Mouse (Mus musculus) heart, embryonic 11.5 days (tissue): Measurements from ENCODE around the gene Tmem128. TPM values are rescaled to one million over a fixed set of nuclear protein-coding genes. Genes with fewer than 3 reads are reported as not detected.

Experiments used
- ATAC-seq: fragments of 200-750 bp; cut with Nextera tagmentation; replicated peaks from 2 replicates; pipeline ENCODE4 v1.8.0; 2017; ENCODE audit warnings: moderate library complexity; ENCODE audit not compliant: insufficient number of reproducible peaks, low FRiP score, low TSS enrichment
- H3K27ac ChIP-seq: fragments of 300-500 bp; sonication (generic); 2 replicates; pipeline ENCODE4 v1.5.1; 2014; ENCODE audit warnings: mild to moderate bottlenecking, low read depth, low read length
- H3K27me3 ChIP-seq: fragments of 300-500 bp; sonication (generic); 2 replicates; pipeline ENCODE4 v1.6.1; 2014; ENCODE audit warnings: mild to moderate bottlenecking, low read length, mixed read lengths; ENCODE audit not compliant: control insufficient read depth, insufficient read depth
- H3K36me3 ChIP-seq: fragments of 300-500 bp; sonication (generic); 2 replicates; pipeline ENCODE4 v1.6.1; 2014; ENCODE audit warnings: mild to moderate bottlenecking, low read length, moderate library complexity, mixed read lengths; ENCODE audit not compliant: control insufficient read depth, insufficient read depth
- H3K4me1 ChIP-seq: fragments of 300-500 bp; sonication (generic); 2 replicates; pipeline ENCODE4 v1.6.1; 2014; ENCODE audit warnings: low read length; ENCODE audit not compliant: control insufficient read depth, insufficient read depth
- H3K4me2 ChIP-seq: fragments of 300-500 bp; sonication (generic); 2 replicates; pipeline ENCODE4 v1.6.1; 2014; ENCODE audit warnings: mild to moderate bottlenecking, moderate library complexity
- H3K4me3 ChIP-seq: fragments of 300-500 bp; sonication (generic); 2 replicates; pipeline ENCODE4 v1.5.1; 2014; ENCODE audit warnings: low read depth, low read length
- H3K9ac ChIP-seq: fragments of 300-500 bp; sonication (generic); 2 replicates; pipeline ENCODE4 v1.6.1; 2014; ENCODE audit warnings: mild to moderate bottlenecking, low read depth, low read length, moderate library complexity
- H3K9me3 ChIP-seq: fragments of 300-500 bp; sonication (generic); replicated peaks from 2 replicates; pipeline ENCODE4 v1.6.1; 2016; ENCODE audit warnings: low read length; ENCODE audit not compliant: control insufficient read depth
- WGBS: fragments of 180-500 bp; shearing (Covaris S2); extraction: QIAGEN DNeasy Blood & Tissue Kit; methylation state at CpG from one replicate; pipeline ENCODE4 v1.1.7; 2014; ENCODE audit not compliant: insufficient replicate concordance; 5-methylcytosine and 5-hydroxymethylcytosine counted together
- polyA plus RNA-seq: library from polyadenylated mRNA; unstranded; fragments of >200 nt; fragmentation: Nextera tagmentation; extraction: Ambion mirVana; gene quantifications from 2 replicates; pipeline ENCODE4 v1.2.1, GENCODE M21; 2014

Gene Tmem128
- polyA plus RNA-seq: 50.7 and 51.3 TPM in 2 replicates

- Histone ChIP-seq H3K4me1 (0 out of 2 replicates have a peak, but pooled peaks cover 4% of the 10 kb centered on the region), H3K4me3 (peak within 1 kb of the TSS; percentile 87), H3K9ac (peak within 1 kb of the TSS; percentile 92), H3K27ac (peak within 1 kb of the TSS; percentile 91), H3K4me2 (peak within 1 kb of the TSS; percentile 79), H3K27me3 (0 out of 2 replicates have a peak, but pooled peaks cover 2% of the 10 kb centered on the region), H3K9me3 (no peaks in the 10 kb centered on the region), H3K36me3 (peaks cover 15% of the 10 kb centered on the region; the same call in 1 of the 2 replicates)
- ATAC-seq: peak; percentile 25
- under 1% methylated on average over 40 of the region's 40 CpGs for WGBS
Observed at GRCm38 (mm10) chr5:38260107-38260682, at the start of gene Tmem128. Gene Tmem128 (plus strand): TSS chr5:38260185.

GRCm38 (mm10) chr5:38211691-38212090, 48.3 kb upstream of the Tmem128 start:
- H3K4me2 ChIP-seq: no peak overlapping the region
- H3K4me1 ChIP-seq: no peaks in the 10 kb centered on the region
- ATAC-seq: no peak
- WGBS: 85% methylated on average over 8 of the region's 8 CpGs
- peaks cover 12% of the 10 kb centered on the region for H3K36me3 ChIP-seq
- no peaks in the 10 kb centered on the region for H3K27me3 ChIP-seq
- no peak overlapping the region for H3K27ac ChIP-seq
- H3K9ac ChIP-seq: no peak overlapping the region
- no peaks in the 10 kb centered on the region for H3K9me3 ChIP-seq
- no peak overlapping the region for H3K4me3 ChIP-seq

GRCm38 (mm10) chr5:38213009-38213408, 47.0 kb upstream of the Tmem128 start:
- no peak for ATAC-seq
- Histone ChIP-seq H3K4me3 (no peak overlapping the region), H3K27ac (no peak overlapping the region), H3K9ac (no peak overlapping the region), H3K4me1 (no peaks in the 10 kb centered on the region), H3K4me2 (no peak overlapping the region), H3K36me3 (peaks cover 15% of the 10 kb centered on the region), H3K9me3 (no peaks in the 10 kb centered on the region), H3K27me3 (no peaks in the 10 kb centered on the region)
- WGBS: 81% methylated on average over 6 of the region's 6 CpGs

- H3K4me1 ChIP-seq: peaks cover 10% of the 10 kb centered on the region
- 0 out of 2 replicates have a peak, but pooled peaks cover 3% of the 10 kb centered on the region for H3K36me3 ChIP-seq
- H3K4me2 ChIP-seq: peak overlapping the region; percentile 95
- WGBS: under 1% methylated on average over 35 of the region's 35 CpGs
- peak overlapping the region; percentile 91 for H3K4me3 ChIP-seq
- peak overlapping the region; percentile 90 for H3K9ac ChIP-seq
- peak overlapping the region; percentile 55; the same call in 1 of the 2 replicates for H3K27ac ChIP-seq
- peak; percentile 36 for ATAC-seq
- H3K27me3 ChIP-seq: no peaks in the 10 kb centered on the region
- H3K9me3 ChIP-seq: no peaks in the 10 kb centered on the region
Observed at GRCm38 (mm10) chr5:38219771-38220307, 40.1 kb upstream of the Tmem128 start.

GRCm38 (mm10) chr5:38220328-38220912, 39.6 kb upstream of the Tmem128 start, which contains the start of the genes Zbtb49 and Lyar:
Gene Zbtb49 (minus strand): TSS chr5:38220457.
Gene Lyar (plus strand): TSS chr5:38220470.
- Histone ChIP-seq H3K36me3 (peaks cover 4% of the 10 kb centered on the region; the same call in 1 of the 2 replicates), H3K4me3 (peak within 1 kb of the TSS; percentile 91), H3K9me3 (no peaks in the 10 kb centered on the region), H3K4me2 (peak within 1 kb of the TSS; percentile 95), H3K27me3 (no peaks in the 10 kb centered on the region), H3K4me1 (peaks cover 10% of the 10 kb centered on the region), H3K9ac (peak within 1 kb of the TSS; percentile 90), H3K27ac (peak within 1 kb of the TSS; percentile 55; the same call in 1 of the 2 replicates)
- peak; percentile 85 for ATAC-seq
- WGBS: under 1% methylated on average over 55 of the region's 55 CpGs

GRCm38 (mm10) chr5:38235422-38235821, 24.6 kb upstream of the Tmem128 start:
- no peak overlapping the region for H3K4me3 ChIP-seq
- ATAC-seq: no peak
- H3K4me1 ChIP-seq: no peaks in the 10 kb centered on the region
- no peak overlapping the region for H3K9ac ChIP-seq
- H3K4me2 ChIP-seq: no peak overlapping the region
- no peak overlapping the region for H3K27ac ChIP-seq
- peaks cover 16% of the 10 kb centered on the region for H3K36me3 ChIP-seq
- no peaks in the 10 kb centered on the region for H3K9me3 ChIP-seq
- 75% methylated on average over 4 of the region's 4 CpGs for WGBS
- H3K27me3 ChIP-seq: no peaks in the 10 kb centered on the region

GRCm38 (mm10) chr5:38236627-38237026, 23.4 kb upstream of the Tmem128 start:
- Histone ChIP-seq H3K4me3 (no peak overlapping the region), H3K27me3 (no peaks in the 10 kb centered on the region), H3K36me3 (peaks cover 11% of the 10 kb centered on the region), H3K9me3 (no peaks in the 10 kb centered on the region), H3K9ac (no peak overlapping the region), H3K27ac (no peak overlapping the region), H3K4me1 (no peaks in the 10 kb centered on the region), H3K4me2 (no peak overlapping the region)
- WGBS: 84% methylated on average over 2 of the region's 2 CpGs
- no peak for ATAC-seq

- ATAC-seq: no peak
- Histone ChIP-seq H3K36me3 (no peaks in the 10 kb centered on the region), H3K4me1 (no peaks in the 10 kb centered on the region), H3K9me3 (no peaks in the 10 kb centered on the region), H3K9ac (no peak overlapping the region), H3K27me3 (no peaks in the 10 kb centered on the region), H3K4me2 (no peak overlapping the region), H3K27ac (no peak overlapping the region), H3K4me3 (no peak overlapping the region)
- 64% methylated on average over 5 of the region's 5 CpGs for WGBS
Observed at GRCm38 (mm10) chr5:38240727-38241472, 19.1 kb upstream of the Tmem128 start.
